ENCODE assay signal across 8 mouse cellular contexts in genomic region chr13:96923999-96924961, GRCm38 (mm10). TPM values are rescaled to one million over a fixed set of nuclear protein-coding genes. Genes with fewer than 3 reads are reported as not detected.
DNase-seq lines count a peak whose midpoint lies in the region; ATAC-seq lines count a peak whose summit lies in the region.

Gene Gcnt4 (plus strand): TSS chr13:96924689.

- H3K9ac ChIP-seq in intestine, embryonic 16.5 days (ENCODE audit: low read depth, low read length): peak within 1 kb of the TSS; percentile 91
- H3K9ac ChIP-seq in liver, embryonic 15.5 days: peak within 1 kb of the TSS; percentile 42

- peak within 1 kb of the TSS; percentile 86 for H3K4me3 ChIP-seq in intestine, embryonic 16.5 days (ENCODE audit: low read length)
- peak within 1 kb of the TSS; percentile 62 for H3K4me3 ChIP-seq in liver, embryonic 15.5 days (replicated peaks)

- no peaks in the 10 kb centered on the region for H3K9me3 ChIP-seq in intestine, embryonic 16.5 days (ENCODE audit: control insufficient read depth, low read length)
- no peaks in the 10 kb centered on the region for H3K9me3 ChIP-seq in liver, embryonic 15.5 days (replicated peaks)

- H3K36me3 ChIP-seq in intestine, embryonic 16.5 days (ENCODE audit: control insufficient read depth, insufficient read depth, low read length): no peaks in the 10 kb centered on the region
- no peaks in the 10 kb centered on the region for H3K36me3 ChIP-seq in liver, embryonic 15.5 days (replicated peaks)

- peaks cover 6% of the 10 kb centered on the region for H3K4me1 ChIP-seq in intestine, embryonic 16.5 days (ENCODE audit: control insufficient read depth, insufficient read depth, low read length)
- H3K4me1 ChIP-seq in liver, embryonic 15.5 days (replicated peaks): peaks cover 9% of the 10 kb centered on the region; the same call in 1 of the 2 replicates

- peak in 1 of 2 experiments; percentile 41 for DNase-seq in left cerebral cortex, adult 8-10 months (ENCODE audit: low spot score in 2 of 2)
- DNase-seq in left cerebral cortex, adult 9 months (ENCODE audit: low spot score in 2 of 2): no peak
- DNase-seq in natural killer cell, adult 2 months (ENCODE audit: low spot score in 2 of 2): peak; percentile 5 to 12
- DNase-seq in urinary bladder, adult 2 months (ENCODE audit: low spot score): peak; percentile 29

- peak; percentile 81 for ATAC-seq in common myeloid progenitor, adult 5-6 weeks (replicated peaks; ENCODE audit: low read depth, poor library complexity, severe bottlenecking)
- ATAC-seq in granulocyte monocyte progenitor cell, adult 5-6 weeks (replicated peaks; ENCODE audit: poor library complexity, severe bottlenecking): peak; percentile 81
- ATAC-seq in intestine, embryonic 16.5 days: peak; percentile 88
- ATAC-seq in liver, embryonic 15.5 days (ENCODE audit: insufficient read depth): peak; percentile 77

- WGBS in intestine, embryonic 16.5 days: 9% methylated on average over 51 of the region's 56 CpGs
- WGBS in liver, embryonic 15.5 days (ENCODE audit: insufficient replicate concordance): 8% methylated on average over 56 of the region's 56 CpGs

- H3K4me2 ChIP-seq in intestine, embryonic 16.5 days (ENCODE audit: low read depth, low read length): peak within 1 kb of the TSS; percentile 96
- H3K4me2 ChIP-seq in liver, embryonic 15.5 days: peak within 1 kb of the TSS; percentile 73

- peak within 1 kb of the TSS; percentile 92 for H3K27ac ChIP-seq in intestine, embryonic 16.5 days (ENCODE audit: low read length)
- no peak within 1 kb of the TSS for H3K27ac ChIP-seq in liver, embryonic 15.5 days (replicated peaks)

- H3K27me3 ChIP-seq in intestine, embryonic 16.5 days (replicated peaks; ENCODE audit: control insufficient read depth, insufficient read depth, low read length): peaks cover 7% of the 10 kb centered on the region; the same call in 1 of the 2 replicates
- H3K27me3 ChIP-seq in liver, embryonic 15.5 days: peaks cover 51% of the 10 kb centered on the region

RNA-seq across cellular contexts. Expression of gene Gcnt4, which starts in this region (rescaled TPM):
- 10 to 100 TPM; 10.6 to 16.4 (median 11.2) TPM for total RNA-seq in left cerebral cortex, adult 8-10 months (2022)
- total RNA-seq in common myeloid progenitor, adult 5-6 weeks (2017): 0.68 and 1.5 TPM in 2 replicates
- 0.69 and 1.1 TPM in 2 replicates for total RNA-seq in granulocyte monocyte progenitor cell, adult 5-6 weeks (2014; fragmentation: Nextera tagmentation)
- 0.65 and 0.88 TPM in 2 replicates for total RNA-seq in granulocyte monocyte progenitor cell, adult 5-6 weeks (2017)
- 5.9 and 9.1 TPM in 2 replicates for polyA plus RNA-seq in intestine, embryonic 16.5 days (2015; fragmentation: Nextera tagmentation; extraction: Ambion mirVana)
- 0.90 and 1.3 TPM in 2 replicates for polyA plus RNA-seq in liver, embryonic 15.5 days (2015; fragmentation: Nextera tagmentation; extraction: Ambion mirVana)
- 0.39 and 0.49 TPM in 2 replicates for polyA plus RNA-seq in urinary bladder, adult 2 months (2012; rRNA removed)

Comparison
In these comparisons a context has a peak if more than half of its experiments do, and no peak if none do; other contexts are left out.
1. Peak in DNase-seq in urinary bladder, adult 2 months; RNA of the gene not detected or under 1 TPM.
2. DNase-seq: peak in natural killer cell, adult 2 months (2 of 2); none in left cerebral cortex, adult 9 months (0 of 2).
3. Peak in every context shown above with its lines, with median percentiles within 50 percentile points of each other: ATAC-seq.